Mouse (Mus musculus): ENCODE data around the gene Hpcal1. TPM values are rescaled to one million over a fixed set of nuclear protein-coding genes. Genes with fewer than 3 reads are reported as not detected.

The Hpcal1 gene
- 60.4 TPM for polyA plus RNA-seq (2017; shearing (Covaris generic))

GRCm38 (mm10) chr12:17690564-17691281 lies at the start of gene Hpcal1:
Hpcal1 (plus strand) TSS chr12:17690856.

Other genes starting within 250 kb of the Hpcal1 start
- gene Odc1, start 146.1 kb upstream of the Hpcal1 start, polyA plus RNA-seq (2017; shearing (Covaris generic)), result 97.8 TPM